In the genomic region with DNA sequence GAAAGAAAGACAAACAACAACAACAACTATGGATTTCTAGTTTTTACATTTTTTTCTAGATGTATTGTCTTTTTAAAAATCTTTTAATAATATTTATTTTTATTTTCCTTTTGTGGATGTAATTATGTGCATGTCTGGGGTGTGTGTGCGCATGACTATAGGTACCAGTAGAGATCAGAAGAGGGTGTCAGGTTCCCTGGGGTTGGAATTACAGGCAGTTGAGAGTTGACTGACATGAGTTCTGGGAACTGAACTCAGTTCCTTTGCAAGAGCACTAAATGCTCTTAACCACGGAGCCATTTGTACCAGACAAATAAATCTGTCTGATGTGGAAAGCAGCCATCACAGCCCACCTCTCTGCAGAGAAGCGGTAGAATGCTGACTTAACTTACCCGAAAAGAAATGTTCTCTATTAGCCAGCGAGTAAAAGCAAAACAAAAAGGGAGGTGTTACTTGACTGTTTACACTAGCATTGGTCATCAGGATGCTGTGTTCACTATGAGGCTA, we compare ENCODE assay signal across 8 mouse cellular contexts. TPM values are rescaled to one million over a fixed set of nuclear protein-coding genes. Genes with fewer than 3 reads are reported as not detected.
DNase-seq lines count a peak whose midpoint lies in the region; ATAC-seq and TF ChIP-seq lines count a peak whose summit lies in the region.

No protein-coding gene starts in this region.

- DNase-seq in kidney, adult 2 months: peak; percentile 4
- DNase-seq in kidney, postnatal 36 days: no peak
- DNase-seq in left cerebral cortex, postnatal 14 days (ENCODE audit: low spot score in 2 of 2): no peak
- no peak for DNase-seq in frontal cortex, postnatal 10 days (ENCODE audit: low spot score in 2 of 2)

- H3K36me3 ChIP-seq in kidney, adult 2 months (ENCODE audit: control insufficient read depth, insufficient read depth, low read length): no peaks in the 10 kb centered on the region
- no peaks in the 10 kb centered on the region for H3K36me3 ChIP-seq in heart, embryonic 16.5 days (ENCODE audit: control insufficient read depth, insufficient read depth)
- H3K36me3 ChIP-seq in liver, embryonic 16.5 days (ENCODE audit: control insufficient read depth, insufficient read depth): no peaks in the 10 kb centered on the region
- no peaks in the 10 kb centered on the region for H3K36me3 ChIP-seq in stomach, embryonic 15.5 days

- H3K9ac ChIP-seq in heart, embryonic 16.5 days (ENCODE audit: low read length): peak overlapping the region; percentile 70
- H3K9ac ChIP-seq in liver, embryonic 16.5 days (ENCODE audit: low read depth, low read length): 0 out of 2 replicates have a peak overlapping the region, but pooled peaks have one; percentile 27
- H3K9ac ChIP-seq in stomach, embryonic 15.5 days: no peak overlapping the region

- intact Hi-C loops in left cerebral cortex, postnatal 14 days (cut with DNase I): loop anchor here (2.0 kb wide), 1 partner anchor 570 kb away; no protein-coding TSS in a partner anchor

- H3K27ac ChIP-seq in kidney, adult 2 months (ENCODE audit: insufficient read depth, low read depth, low read length): no peak overlapping the region
- no peak overlapping the region for H3K27ac ChIP-seq in heart, embryonic 16.5 days (ENCODE audit: low read length)
- H3K27ac ChIP-seq in liver, embryonic 16.5 days (ENCODE audit: low read length): no peak overlapping the region
- no peak overlapping the region for H3K27ac ChIP-seq in stomach, embryonic 15.5 days

- TF ChIP-seq CTCF in kidney, adult 2 months (conservative IDR thresholded peaks at IDR 0.05; ENCODE audit: insufficient read depth, insufficient read length, low read depth, low read length): no peak

- 31% methylated on average over 5 of the region's 5 CpGs for WGBS in kidney, adult 2 months
- 49% methylated on average over 5 of the region's 5 CpGs for WGBS in heart, embryonic 16.5 days
- 32% methylated on average over 5 of the region's 5 CpGs for WGBS in liver, embryonic 16.5 days (ENCODE audit: insufficient replicate concordance)
- WGBS in stomach, embryonic 15.5 days: 49% methylated on average over 5 of the region's 5 CpGs

- H3K27me3 ChIP-seq in kidney, adult 2 months (replicated peaks; ENCODE audit: control insufficient read depth, insufficient read depth, low read length): no peaks in the 10 kb centered on the region
- no peaks in the 10 kb centered on the region for H3K27me3 ChIP-seq in heart, embryonic 16.5 days (ENCODE audit: control insufficient read depth, insufficient read depth, low read length)
- H3K27me3 ChIP-seq in liver, embryonic 16.5 days (ENCODE audit: control insufficient read depth, insufficient read depth, low read depth, low read length): no peaks in the 10 kb centered on the region
- no peaks in the 10 kb centered on the region for H3K27me3 ChIP-seq in stomach, embryonic 15.5 days (replicated peaks)

- peak overlapping the region; percentile 71 for H3K4me2 ChIP-seq in heart, embryonic 16.5 days (ENCODE audit: low read depth, low read length)
- H3K4me2 ChIP-seq in liver, embryonic 16.5 days (ENCODE audit: low read depth, low read length): peak overlapping the region; percentile 56
- H3K4me2 ChIP-seq in stomach, embryonic 15.5 days: peak overlapping the region; percentile 52

- H3K4me1 ChIP-seq in kidney, adult 2 months (ENCODE audit: control insufficient read depth, insufficient read depth, low read length): no peaks in the 10 kb centered on the region; the same call in 1 of the 2 replicates
- no peaks in the 10 kb centered on the region for H3K4me1 ChIP-seq in heart, embryonic 16.5 days (ENCODE audit: control insufficient read depth, insufficient read depth, low read length)
- H3K4me1 ChIP-seq in liver, embryonic 16.5 days (ENCODE audit: control insufficient read depth, low read depth, low read length): no peaks in the 10 kb centered on the region; the same call in 1 of the 2 replicates
- 0 out of 2 replicates have a peak, but pooled peaks cover 4% of the 10 kb centered on the region for H3K4me1 ChIP-seq in stomach, embryonic 15.5 days

- ATAC-seq in activated CD4-positive, CD25-positive, alpha-beta regulatory T cell, adult 4 months: peak; percentile 37
- 0 out of 2 replicates have a peak, but pooled peaks have one; percentile 28 for ATAC-seq in heart, embryonic 16.5 days (replicated peaks; ENCODE audit: extremely low read depth, insufficient read depth, low FRiP score)
- ATAC-seq in liver, embryonic 16.5 days (ENCODE audit: low read depth): no peak
- no peak for ATAC-seq in stomach, embryonic 15.5 days (ENCODE audit: insufficient read depth, low FRiP score, low read depth)

- no peak for TF ChIP-seq POLR2A in kidney, adult 2 months (IDR thresholded peaks at IDR 0.05; ENCODE audit: low read depth, low read length)

- H3K4me3 ChIP-seq in kidney, adult 2 months (ENCODE audit: insufficient read depth, low read depth, low read length): peak overlapping the region; percentile 43
- peak overlapping the region; percentile 55 for H3K4me3 ChIP-seq in heart, embryonic 16.5 days (ENCODE audit: low read length)
- H3K4me3 ChIP-seq in liver, embryonic 16.5 days (ENCODE audit: low read depth, low read length): peak overlapping the region; percentile 57
- peak overlapping the region; percentile 38 for H3K4me3 ChIP-seq in stomach, embryonic 15.5 days (replicated peaks)

- no peaks in the 10 kb centered on the region for H3K9me3 ChIP-seq in heart, embryonic 16.5 days (replicated peaks; ENCODE audit: control insufficient read depth, low read length)
- no peaks in the 10 kb centered on the region for H3K9me3 ChIP-seq in liver, embryonic 16.5 days (replicated peaks; ENCODE audit: control insufficient read depth, low read length)
- no peaks in the 10 kb centered on the region for H3K9me3 ChIP-seq in stomach, embryonic 15.5 days

RNA-seq across cellular contexts. Expression of a gene that starts 44.0 kb away (rescaled TPM):
- 1.5 and 1.6 TPM in 2 replicates for polyA plus RNA-seq in kidney, adult 2 months (2012; rRNA removed)
- polyA plus RNA-seq in activated CD4-positive, CD25-positive, alpha-beta regulatory T cell, adult 4 months (2017; shearing (Covaris generic)): 1 to 10 TPM; 2.2 to 3.0 TPM
- polyA plus RNA-seq in heart, embryonic 16.5 days (2015; fragmentation: Nextera tagmentation; extraction: Ambion mirVana): 12.5 and 13.2 TPM in 2 replicates
- 6.8 TPM in 2 replicates for polyA plus RNA-seq in liver, embryonic 16.5 days (2015; fragmentation: Nextera tagmentation; extraction: Ambion mirVana)
- 19.5 and 23.2 TPM in 2 replicates for polyA plus RNA-seq in stomach, embryonic 15.5 days (2015; fragmentation: Nextera tagmentation; extraction: Ambion mirVana)
- total RNA-seq in left cerebral cortex, postnatal 14 days (2021): 10 to 100 TPM; 11.5 to 12.3 TPM

Comparison
In these comparisons a context has a peak if more than half of its experiments do, and no peak if none do; other contexts are left out.
1. ATAC-seq: peak in activated CD4-positive, CD25-positive, alpha-beta regulatory T cell, adult 4 months (single experiment) and heart, embryonic 16.5 days (single experiment); none in liver, embryonic 16.5 days (single experiment) and stomach, embryonic 15.5 days (single experiment).
2. Peak in every context shown above with its lines, with median percentiles within 50 percentile points of each other: H3K4me3 ChIP-seq and H3K4me2 ChIP-seq.